ENCODE assay signal across 17 mouse cellular contexts in genomic region chr3:52326687-52327086, GRCm38 (mm10). TPM values are rescaled to one million over a fixed set of nuclear protein-coding genes. Genes with fewer than 3 reads are reported as not detected.
DNase-seq lines count a peak whose midpoint lies in the region; ATAC-seq lines count a peak whose summit lies in the region.
"Had no signal": no experiment of that assay in that cellular context is flagged by ENCODE, and none has a peak within 500 bp of the region (broad histone marks: within the 10 kb centered on the region; RNA-seq: fewer than 3 reads in every experiment).

No protein-coding gene starts in this region.

- no peak overlapping the region for H3K27ac ChIP-seq in hindbrain, embryonic 14.5 days
- H3K27ac ChIP-seq: limb, embryonic 12.5 days; liver, embryonic 12.5 days had no signal

- 84% methylated on average over 6 of the region's 6 CpGs for WGBS in hindbrain, embryonic 14.5 days

- peak; percentile 20 to 63 for DNase-seq in frontal cortex, adult 2 months (ENCODE audit: extremely low spot score in 1 of 2, low spot score in 1 of 2)
- DNase-seq in frontal cortex, postnatal 25 days (ENCODE audit: low spot score in 2 of 2) = no peak
- DNase-seq in right cerebral cortex, adult 18-20 months = peak; percentile 43
- DNase-seq in right cerebral cortex, postnatal 14 days = no peak
- peak; percentile 48 for DNase-seq in layer of hippocampus, adult 9-10 months (ENCODE audit: low spot score)
- DNase-seq in hindbrain, embryonic 14.5 days (ENCODE audit: low spot score) = no peak
- DNase-seq in lung, adult 18-20 months = no peak
- DNase-seq: adrenal gland, postnatal 36 days; B cell, adult 2 months; cerebellum, adult 9-10 months; kidney, adult 11 months; lung, embryonic 14.5 days; lung, postnatal 36 days; spleen, adult 18-20 months; thymus, postnatal 36 days had no signal

- H3K4me2 ChIP-seq in hindbrain, embryonic 14.5 days (replicated peaks) = no peak overlapping the region
- H3K4me2 ChIP-seq: limb, embryonic 12.5 days; liver, embryonic 12.5 days; lung, embryonic 14.5 days had no signal

- no peak for ATAC-seq in hindbrain, embryonic 14.5 days (ENCODE audit: low FRiP score)
- ATAC-seq: liver, embryonic 12.5 days had no signal

- H3K4me1 ChIP-seq in hindbrain, embryonic 14.5 days (replicated peaks; ENCODE audit: control insufficient read depth, insufficient read depth, low read length) = no peaks in the 10 kb centered on the region

- no peaks in the 10 kb centered on the region for H3K9me3 ChIP-seq in hindbrain, embryonic 14.5 days (ENCODE audit: control insufficient read depth, low read length)
- H3K9me3 ChIP-seq: limb, embryonic 12.5 days; liver, embryonic 12.5 days had no signal

- no peaks in the 10 kb centered on the region for H3K36me3 ChIP-seq in hindbrain, embryonic 14.5 days (replicated peaks; ENCODE audit: control insufficient read depth, insufficient read depth)
- H3K36me3 ChIP-seq: limb, embryonic 12.5 days; liver, embryonic 12.5 days had no signal

- H3K27me3 ChIP-seq in hindbrain, embryonic 14.5 days (ENCODE audit: control insufficient read depth, insufficient read depth, low read length) = no peaks in the 10 kb centered on the region
- H3K27me3 ChIP-seq: limb, embryonic 12.5 days; liver, embryonic 12.5 days had no signal

- H3K9ac ChIP-seq in hindbrain, embryonic 14.5 days = no peak overlapping the region
- H3K9ac ChIP-seq: limb, embryonic 12.5 days; liver, embryonic 12.5 days; lung, embryonic 14.5 days had no signal

- no peak overlapping the region for H3K4me3 ChIP-seq in hindbrain, embryonic 14.5 days (replicated peaks; ENCODE audit: low read length)
- H3K4me3 ChIP-seq: limb, embryonic 12.5 days; liver, embryonic 12.5 days had no signal

RNA-seq across cellular contexts. Expression of gene Foxo1, which starts 58.6 kb away (rescaled TPM):
- polyA plus RNA-seq in frontal cortex, adult 2 months (2012; rRNA removed) = 8.9 and 9.1 TPM in 2 replicates
- polyA plus RNA-seq in hindbrain, embryonic 14.5 days (2014; fragmentation: Nextera tagmentation; extraction: Ambion mirVana) = 3.9 TPM in 2 replicates

Comparison
In these comparisons a context has a peak if more than half of its experiments do, and no peak if none do; other contexts are left out.
1. DNase-seq: peak in frontal cortex, adult 2 months (2 of 2), right cerebral cortex, adult 18-20 months (single experiment) and layer of hippocampus, adult 9-10 months (single experiment); none in frontal cortex, postnatal 25 days (0 of 2), right cerebral cortex, postnatal 14 days (single experiment), hindbrain, embryonic 14.5 days (single experiment) and lung, adult 18-20 months (0 of 2).